Mouse (Mus musculus) neutrophil, adult 5-6 weeks (primary cell): ENCODE data around the gene Hmcn1. TPM values are rescaled to one million over a fixed set of nuclear protein-coding genes. Genes with fewer than 3 reads are reported as not detected.

ENCODE experiments used
- ATAC-seq: fragments of 151-379, 151-347 bp; 2 replicates; pipeline ENCODE4 v1.8.0; 2017; ENCODE audit warnings: mild to moderate bottlenecking, moderate TSS enrichment; ENCODE audit not compliant: insufficient number of reproducible peaks, poor library complexity, low FRiP score, severe bottlenecking; ENCODE audit errors: extremely low read depth
- total RNA-seq: library from RNA; stranded (forward); fragments of 200-1000 nt; gene quantifications from 2 replicates; pipeline ENCODE4 v1.2.3, GENCODE M21; 2017

Gene Hmcn1
- total RNA-seq, 1 experiment from 2014 or later, result not detected

GRCm38 (mm10) chr1:150743097-150743843 is 250.0 kb downstream of the Hmcn1 start:
- no peak for ATAC-seq

- ATAC-seq, result no peak
These were observed 250.7 kb downstream of the Hmcn1 start for GRCm38 (mm10) chr1:150742376-150743087.

GRCm38 (mm10) chr1:150711438-150711837 is 281.8 kb downstream of the Hmcn1 start:
- no peak for ATAC-seq

- no peak for ATAC-seq
These were observed 286.7 kb downstream of the Hmcn1 start for GRCm38 (mm10) chr1:150706502-150706901.

GRCm38 (mm10) chr1:150697749-150698148 is 295.5 kb downstream of the Hmcn1 start:
- no peak for ATAC-seq

GRCm38 (mm10) chr1:150682044-150682443 is 311.2 kb downstream of the Hmcn1 start:
- ATAC-seq, result no peak

GRCm38 (mm10) chr1:150681433-150681832 is 311.8 kb downstream of the Hmcn1 start:
- no peak for ATAC-seq

- no peak for ATAC-seq
These were observed 312.2 kb downstream of the Hmcn1 start for GRCm38 (mm10) chr1:150681006-150681405.

GRCm38 (mm10) chr1:150680345-150680744 is 312.9 kb downstream of the Hmcn1 start:
- no peak for ATAC-seq

GRCm38 (mm10) chr1:150645314-150645713 is 347.9 kb downstream of the Hmcn1 start:
- no peak for ATAC-seq

GRCm38 (mm10) chr1:150639522-150639921 is 353.7 kb downstream of the Hmcn1 start:
- no peak for ATAC-seq

- ATAC-seq, result no peak
These were observed 360.7 kb downstream of the Hmcn1 start for GRCm38 (mm10) chr1:150632506-150632905.

- no peak for ATAC-seq
These were observed 361.4 kb downstream of the Hmcn1 start for GRCm38 (mm10) chr1:150631856-150632171.

GRCm38 (mm10) chr1:150631035-150631855 is 362.0 kb downstream of the Hmcn1 start:
- no peak for ATAC-seq

- no peak for ATAC-seq
These were observed 370.0 kb downstream of the Hmcn1 start for GRCm38 (mm10) chr1:150623226-150623625.

GRCm38 (mm10) chr1:150610539-150610938 is 382.7 kb downstream of the Hmcn1 start:
- no peak for ATAC-seq

- no peak for ATAC-seq
These were observed 387.1 kb downstream of the Hmcn1 start for GRCm38 (mm10) chr1:150606173-150606572.

- ATAC-seq, result no peak
These were observed 399.6 kb downstream of the Hmcn1 start for GRCm38 (mm10) chr1:150593614-150594013.

- no peak for ATAC-seq
These were observed 402.0 kb downstream of the Hmcn1 start for GRCm38 (mm10) chr1:150591253-150591652.

- no peak for ATAC-seq
These were observed 405.8 kb downstream of the Hmcn1 start for GRCm38 (mm10) chr1:150587410-150587809.
